Mouse (Mus musculus) cerebellum, adult 2 months (tissue): ENCODE results near the gene Cirbp.

Source experiments
- CTCF ChIP-seq: fragments of 200-500 bp; IDR thresholded peaks from 2 replicates; pipeline ENCODE4 v1.5.1; 2011; ENCODE audit warnings: low read depth, mild to moderate bottlenecking, control low read depth, low read length, moderate library complexity, borderline replicate concordance; ENCODE audit not compliant: insufficient read depth
- POLR2A ChIP-seq: fragments of 200-500 bp; IDR thresholded peaks from 2 replicates; pipeline ENCODE4 v1.6.1; 2011; ENCODE audit warnings: low read length, control low read depth, borderline replicate concordance; ENCODE audit not compliant: insufficient read depth

GRCm38 (mm10) chr10:80123932-80124562 lies 41.7 kb upstream of the Cirbp start:
- TF ChIP-seq CTCF (no peak), POLR2A (no peak)
